Mouse (Mus musculus) liver, embryonic 15.5 days (tissue): ENCODE results near the gene Ccdc148. TPM values are rescaled to one million over a fixed set of nuclear protein-coding genes. Genes with fewer than 3 reads are reported as not detected.

Experiments used
- ATAC-seq: fragments of 200-750 bp; cut with Nextera tagmentation; 2 replicates; pipeline ENCODE4 v1.8.0; 2017; ENCODE audit warnings: moderate number of reproducible peaks, mild to moderate bottlenecking, moderate library complexity; ENCODE audit not compliant: insufficient read depth
- H3K27ac ChIP-seq: fragments of 300-500 bp; sonication (generic); replicated peaks from 2 replicates; pipeline ENCODE4 v1.5.1; 2015; ENCODE audit warnings: mild to moderate bottlenecking, inconsistent platforms
- H3K27me3 ChIP-seq: fragments of 300-500 bp; sonication (generic); 2 replicates; pipeline ENCODE4 v1.6.1; 2015; ENCODE audit warnings: mild to moderate bottlenecking, inconsistent platforms
- H3K36me3 ChIP-seq: fragments of 300-500 bp; sonication (generic); replicated peaks from 2 replicates; pipeline ENCODE4 v1.6.1; 2015; ENCODE audit warnings: moderate library complexity, mild to moderate bottlenecking, inconsistent platforms
- H3K4me1 ChIP-seq: fragments of 300-500 bp; sonication (generic); replicated peaks from 2 replicates; pipeline ENCODE4 v1.6.1; 2015; ENCODE audit warnings: inconsistent platforms
- H3K4me2 ChIP-seq: fragments of 300-500 bp; sonication (generic); 2 replicates; pipeline ENCODE4 v1.6.1; 2015; ENCODE audit warnings: moderate library complexity, mild to moderate bottlenecking, inconsistent platforms
- H3K4me3 ChIP-seq: fragments of 300-500 bp; sonication (generic); replicated peaks from 2 replicates; pipeline ENCODE4 v1.5.1; 2015; ENCODE audit warnings: mild to moderate bottlenecking, inconsistent platforms
- H3K9ac ChIP-seq: fragments of 300-500 bp; sonication (generic); 2 replicates; pipeline ENCODE4 v1.6.1; 2015; ENCODE audit warnings: moderate library complexity, mild to moderate bottlenecking, inconsistent platforms
- H3K9me3 ChIP-seq: fragments of 300-500 bp; sonication (generic); replicated peaks from 2 replicates; pipeline ENCODE4 v1.6.1; 2016; ENCODE audit warnings: inconsistent platforms
- WGBS: fragments of 180-500 bp; shearing (Covaris S2); methylation state at CpG from one replicate; pipeline ENCODE4 v1.1.7; 2015; ENCODE audit warnings: mixed read lengths; ENCODE audit not compliant: insufficient replicate concordance; 5-methylcytosine and 5-hydroxymethylcytosine counted together
- polyA plus RNA-seq: library from polyadenylated mRNA; unstranded; fragments of >200 nt; fragmentation: Nextera tagmentation; extraction: Ambion mirVana; gene quantifications from 2 replicates; pipeline ENCODE4 v1.2.1, GENCODE M21; 2015

Ccdc148 gene
- polyA plus RNA-seq, 1 experiment from 2014 or later, result 0.38 TPM

DNA sequence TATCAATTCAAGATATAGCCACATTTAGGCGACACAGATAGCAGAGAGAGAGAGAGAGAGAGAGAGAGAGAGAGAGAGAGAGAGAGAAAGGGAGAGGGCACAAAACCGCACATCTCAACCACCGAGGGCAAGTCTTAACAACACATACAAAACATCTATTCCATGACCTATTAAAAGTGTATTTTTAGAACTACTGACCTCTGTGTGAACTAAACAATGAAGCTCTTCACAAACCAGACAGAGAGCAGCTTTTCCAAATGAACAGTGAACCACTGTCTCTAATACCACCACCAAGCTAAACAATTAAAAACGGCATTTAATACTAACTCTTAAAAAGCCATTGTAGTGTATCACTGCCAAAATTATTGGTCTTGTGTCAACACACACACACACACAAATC, 110.8 kb downstream of the Ccdc148 start:
- H3K4me3 ChIP-seq, result no peak overlapping the region
- no peaks in the 10 kb centered on the region for H3K36me3 ChIP-seq
- no peak overlapping the region for H3K9ac ChIP-seq
- H3K4me2 ChIP-seq, result no peak overlapping the region
- no peaks in the 10 kb centered on the region for H3K27me3 ChIP-seq
- no peak for ATAC-seq
- no peaks in the 10 kb centered on the region for H3K4me1 ChIP-seq
- 66% methylated on average over 4 of the region's 4 CpGs for WGBS
- H3K27ac ChIP-seq, result no peak overlapping the region
- no peaks in the 10 kb centered on the region for H3K9me3 ChIP-seq

DNA sequence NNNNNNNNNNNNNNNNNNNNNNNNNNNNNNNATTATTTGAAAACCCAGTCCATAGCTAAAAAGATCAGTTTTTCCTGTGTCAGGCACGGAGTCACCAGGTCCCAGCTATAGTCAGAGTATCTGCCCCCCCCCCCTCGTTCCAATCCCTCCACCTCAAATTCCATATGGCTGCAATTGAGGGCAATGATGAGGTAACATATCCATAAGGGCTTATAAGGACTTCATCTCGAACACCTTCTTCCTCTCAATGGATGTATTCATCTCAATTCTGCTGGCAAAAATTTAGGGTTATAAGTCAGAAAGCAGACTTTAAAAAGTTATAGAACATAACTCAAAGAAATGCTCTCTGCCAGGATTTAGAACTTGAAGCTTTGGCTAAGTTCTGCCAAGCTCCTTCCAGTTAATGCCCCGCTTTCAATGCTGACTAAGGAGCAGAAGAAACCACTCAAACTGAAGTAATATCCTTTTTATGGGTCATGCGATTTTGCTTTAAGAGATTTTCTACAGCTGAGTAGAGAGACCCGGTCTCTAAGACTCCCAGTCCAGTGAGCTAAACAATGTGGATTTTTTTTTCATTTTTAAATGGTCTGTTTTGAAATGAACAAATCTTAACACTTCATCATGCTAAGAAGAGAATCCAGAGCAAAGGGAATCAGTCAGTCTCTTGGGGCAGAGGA, 111.6 kb downstream of the Ccdc148 start:
- Histone ChIP-seq H3K36me3 (no peaks in the 10 kb centered on the region), H3K4me2 (no peak overlapping the region), H3K4me3 (no peak overlapping the region), H3K9me3 (no peaks in the 10 kb centered on the region), H3K27me3 (no peaks in the 10 kb centered on the region), H3K4me1 (no peaks in the 10 kb centered on the region), H3K27ac (no peak overlapping the region), H3K9ac (no peak overlapping the region)
- 49% methylated on average over 6 of the region's 6 CpGs for WGBS
- ATAC-seq, result no peak

DNA sequence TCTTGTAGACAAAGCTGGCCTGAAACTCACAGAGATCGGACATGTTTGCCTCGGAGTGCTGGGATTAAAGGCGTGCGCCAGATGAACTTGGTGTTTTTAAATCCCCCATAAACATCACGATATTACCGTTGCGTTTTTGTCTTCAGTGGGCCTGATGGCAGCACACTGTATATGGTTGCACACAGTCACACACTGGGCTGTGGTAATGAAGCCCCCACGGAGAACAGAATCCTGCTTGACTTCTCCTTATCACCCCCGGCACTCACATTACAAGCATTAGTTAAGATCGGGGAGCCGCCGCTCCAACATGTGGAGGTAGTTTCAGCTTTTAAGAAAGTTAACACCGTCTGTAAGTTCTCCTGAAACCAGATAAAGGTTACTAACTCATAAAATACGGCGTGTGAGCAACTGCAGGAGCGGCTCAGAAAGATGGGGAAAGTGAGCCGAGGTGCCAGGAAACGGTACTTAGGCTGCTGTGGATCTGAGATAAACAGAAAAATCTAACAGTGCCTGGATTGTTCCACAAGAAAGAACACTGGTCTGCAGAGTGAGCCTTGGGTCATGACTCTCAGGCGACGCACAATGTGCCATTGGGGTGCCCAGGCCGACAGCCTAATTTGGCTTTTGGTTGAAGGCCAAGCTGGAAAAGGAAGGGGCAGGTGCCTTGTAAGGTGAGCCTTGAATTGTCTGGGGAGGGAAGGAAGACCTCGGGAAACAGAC, 117.0 kb downstream of the Ccdc148 start:
- no peak overlapping the region for H3K9ac ChIP-seq
- no peak overlapping the region for H3K4me3 ChIP-seq
- H3K4me1 ChIP-seq, result no peaks in the 10 kb centered on the region
- H3K36me3 ChIP-seq, result no peaks in the 10 kb centered on the region
- 50% methylated on average over 22 of the region's 22 CpGs for WGBS
- no peak for ATAC-seq
- no peaks in the 10 kb centered on the region for H3K27me3 ChIP-seq
- no peak overlapping the region for H3K4me2 ChIP-seq
- H3K9me3 ChIP-seq, result no peaks in the 10 kb centered on the region
- H3K27ac ChIP-seq, result no peak overlapping the region

DNA sequence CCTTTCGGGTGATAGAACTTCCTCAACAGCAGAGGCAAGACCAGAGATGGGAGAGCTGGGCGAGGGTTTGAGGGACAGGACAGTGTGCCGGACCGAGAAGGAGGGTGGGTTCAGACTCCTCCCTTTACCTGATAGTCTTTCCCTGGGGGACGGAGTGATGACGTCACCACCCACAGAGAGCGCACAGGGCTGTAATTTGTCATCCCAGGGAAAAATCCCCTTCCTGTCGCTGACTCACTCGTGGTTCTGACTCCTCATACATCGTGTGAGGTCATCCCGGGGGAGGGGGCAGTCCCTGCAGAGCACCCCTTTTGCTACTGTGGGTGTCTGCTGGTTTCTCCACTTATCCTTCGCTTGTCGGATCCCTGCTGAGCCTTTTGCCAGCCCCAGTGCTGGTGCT, 117.9 kb downstream of the Ccdc148 start:
- H3K36me3 ChIP-seq, result no peaks in the 10 kb centered on the region
- H3K27me3 ChIP-seq, result no peaks in the 10 kb centered on the region
- H3K27ac ChIP-seq, result no peak overlapping the region
- no peak overlapping the region for H3K4me2 ChIP-seq
- WGBS, result 40% methylated on average over 13 of the region's 13 CpGs
- ATAC-seq, result no peak
- no peaks in the 10 kb centered on the region for H3K4me1 ChIP-seq
- H3K9ac ChIP-seq, result no peak overlapping the region
- no peak overlapping the region for H3K4me3 ChIP-seq
- H3K9me3 ChIP-seq, result no peaks in the 10 kb centered on the region

DNA sequence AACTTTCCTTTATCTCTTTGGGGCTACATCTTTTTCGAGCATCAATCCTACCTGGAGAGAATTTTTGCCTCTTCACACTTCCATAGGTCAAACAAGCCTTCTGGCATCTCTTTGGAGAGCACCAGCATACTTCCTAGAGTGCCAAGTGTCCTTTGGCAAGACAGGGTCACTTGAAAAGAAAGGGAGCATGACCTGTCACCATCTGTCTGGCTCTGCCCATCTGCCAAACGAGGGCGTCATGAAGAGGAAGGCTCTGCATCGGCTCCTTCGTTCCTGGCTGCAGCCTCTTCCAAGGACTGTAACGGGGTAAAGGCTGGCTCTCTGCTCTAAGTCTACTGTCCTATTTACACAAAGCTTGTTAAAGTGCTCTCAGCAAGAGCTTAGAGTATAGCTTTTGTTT, 124.0 kb downstream of the Ccdc148 start:
- 55% methylated on average over 6 of the region's 6 CpGs for WGBS
- Histone ChIP-seq H3K27me3 (no peaks in the 10 kb centered on the region), H3K9me3 (no peaks in the 10 kb centered on the region), H3K4me1 (no peaks in the 10 kb centered on the region), H3K9ac (no peak overlapping the region), H3K36me3 (no peaks in the 10 kb centered on the region), H3K4me3 (no peak overlapping the region), H3K27ac (no peak overlapping the region), H3K4me2 (no peak overlapping the region)
- no peak for ATAC-seq

DNA sequence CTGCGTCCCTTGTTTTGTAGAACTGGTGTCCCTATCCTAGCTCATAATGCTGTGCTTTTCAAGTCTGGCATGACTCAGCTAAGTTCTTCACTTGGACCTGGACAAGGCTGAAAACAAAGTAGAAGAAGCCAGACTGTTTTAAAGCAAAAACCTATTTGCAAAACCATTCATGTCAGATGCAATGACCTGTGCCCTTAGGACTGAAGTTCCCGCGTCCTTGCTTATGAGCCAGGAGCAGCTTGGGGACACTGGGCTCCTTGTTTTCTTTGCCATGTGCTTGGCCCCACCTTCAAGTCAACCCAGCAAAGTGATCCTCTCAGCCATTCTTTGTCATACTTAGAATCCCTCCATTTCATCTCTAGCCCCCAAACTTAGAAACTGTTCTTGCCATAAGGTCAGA, 125.3 kb downstream of the Ccdc148 start:
- no peaks in the 10 kb centered on the region for H3K27me3 ChIP-seq
- no peak for ATAC-seq
- H3K27ac ChIP-seq, result no peak overlapping the region
- no peaks in the 10 kb centered on the region for H3K9me3 ChIP-seq
- WGBS, result 83% methylated on average over 3 of the region's 3 CpGs
- H3K4me3 ChIP-seq, result no peak overlapping the region
- H3K4me2 ChIP-seq, result no peak overlapping the region
- no peaks in the 10 kb centered on the region for H3K4me1 ChIP-seq
- no peak overlapping the region for H3K9ac ChIP-seq
- H3K36me3 ChIP-seq, result no peaks in the 10 kb centered on the region

DNA sequence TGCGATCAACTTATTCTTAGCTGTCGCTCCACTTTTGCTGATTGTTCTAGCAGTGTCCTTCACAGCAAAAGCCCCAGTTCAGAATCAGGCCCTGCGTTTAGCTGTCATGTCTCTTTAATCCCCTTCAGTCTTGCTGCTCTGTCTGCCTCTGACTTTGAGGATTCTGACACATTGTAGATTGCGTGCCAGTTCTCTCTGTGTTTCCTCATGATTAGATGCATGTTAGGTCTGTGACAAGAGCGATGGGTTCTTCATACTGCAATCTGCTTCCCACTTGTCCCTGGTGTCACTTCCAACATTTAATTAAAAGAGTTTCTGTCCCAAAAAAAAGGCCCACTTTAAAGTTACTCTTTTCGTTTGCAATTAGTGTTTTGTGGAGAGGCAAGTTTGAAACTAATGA, 126.2 kb downstream of the Ccdc148 start:
- Histone ChIP-seq H3K4me2 (no peak overlapping the region), H3K9ac (no peak overlapping the region), H3K27ac (no peak overlapping the region), H3K27me3 (no peaks in the 10 kb centered on the region), H3K36me3 (no peaks in the 10 kb centered on the region), H3K4me3 (no peak overlapping the region), H3K9me3 (no peaks in the 10 kb centered on the region), H3K4me1 (no peaks in the 10 kb centered on the region)
- no peak for ATAC-seq
- 65% methylated on average over 6 of the region's 6 CpGs for WGBS

DNA sequence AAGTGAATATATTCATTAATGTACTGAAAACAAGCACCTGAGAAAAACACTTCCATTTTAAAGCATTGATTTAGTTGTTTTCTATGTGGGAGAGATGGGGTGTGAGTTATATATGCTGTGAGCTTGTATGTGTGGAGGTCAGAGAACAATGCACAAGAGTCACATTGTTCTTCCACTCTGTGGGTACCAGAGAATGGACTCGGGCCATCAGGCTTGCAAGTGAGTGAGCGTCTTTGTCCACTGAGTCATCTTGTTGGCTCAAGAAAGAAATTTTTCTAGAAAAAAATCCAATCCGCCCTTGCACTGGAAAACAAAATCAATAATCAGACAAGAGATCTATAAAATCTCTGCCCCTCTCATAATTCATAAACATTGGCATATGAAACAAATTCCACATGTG, 135.9 kb downstream of the Ccdc148 start:
- H3K4me2 ChIP-seq, result no peak overlapping the region
- no peaks in the 10 kb centered on the region for H3K36me3 ChIP-seq
- H3K27me3 ChIP-seq, result no peaks in the 10 kb centered on the region
- WGBS, result 62% methylated on average over 3 of the region's 3 CpGs
- ATAC-seq, result no peak
- H3K4me3 ChIP-seq, result no peak overlapping the region
- H3K9me3 ChIP-seq, result no peaks in the 10 kb centered on the region
- no peak overlapping the region for H3K27ac ChIP-seq
- no peak overlapping the region for H3K9ac ChIP-seq
- H3K4me1 ChIP-seq, result no peaks in the 10 kb centered on the region

DNA sequence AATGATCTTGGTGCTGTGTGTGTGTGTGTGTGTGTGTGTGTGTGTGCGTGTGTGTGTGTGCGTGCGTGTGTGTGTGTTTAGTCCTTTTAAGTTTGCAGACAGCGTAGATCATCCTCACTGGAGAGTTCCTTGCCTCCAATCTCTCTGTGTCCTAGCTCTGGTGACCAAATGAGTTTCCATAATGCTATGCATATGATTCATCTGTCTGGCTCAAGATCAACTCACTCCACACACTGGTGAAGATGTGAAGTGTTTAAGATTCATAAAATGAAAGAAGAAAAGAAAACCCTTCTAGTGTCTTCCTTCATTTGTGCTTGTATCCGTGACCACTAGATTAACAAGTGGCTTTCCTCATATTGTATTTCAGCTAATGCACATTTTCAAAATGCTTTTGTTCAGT, 153.1 kb downstream of the Ccdc148 start:
- Histone ChIP-seq H3K9ac (no peak overlapping the region), H3K9me3 (no peaks in the 10 kb centered on the region), H3K4me1 (no peaks in the 10 kb centered on the region), H3K4me2 (no peak overlapping the region), H3K4me3 (no peak overlapping the region), H3K27me3 (no peaks in the 10 kb centered on the region), H3K36me3 (no peaks in the 10 kb centered on the region), H3K27ac (no peak overlapping the region)
- ATAC-seq, result no peak
- 79% methylated on average over 5 of the region's 5 CpGs for WGBS

DNA sequence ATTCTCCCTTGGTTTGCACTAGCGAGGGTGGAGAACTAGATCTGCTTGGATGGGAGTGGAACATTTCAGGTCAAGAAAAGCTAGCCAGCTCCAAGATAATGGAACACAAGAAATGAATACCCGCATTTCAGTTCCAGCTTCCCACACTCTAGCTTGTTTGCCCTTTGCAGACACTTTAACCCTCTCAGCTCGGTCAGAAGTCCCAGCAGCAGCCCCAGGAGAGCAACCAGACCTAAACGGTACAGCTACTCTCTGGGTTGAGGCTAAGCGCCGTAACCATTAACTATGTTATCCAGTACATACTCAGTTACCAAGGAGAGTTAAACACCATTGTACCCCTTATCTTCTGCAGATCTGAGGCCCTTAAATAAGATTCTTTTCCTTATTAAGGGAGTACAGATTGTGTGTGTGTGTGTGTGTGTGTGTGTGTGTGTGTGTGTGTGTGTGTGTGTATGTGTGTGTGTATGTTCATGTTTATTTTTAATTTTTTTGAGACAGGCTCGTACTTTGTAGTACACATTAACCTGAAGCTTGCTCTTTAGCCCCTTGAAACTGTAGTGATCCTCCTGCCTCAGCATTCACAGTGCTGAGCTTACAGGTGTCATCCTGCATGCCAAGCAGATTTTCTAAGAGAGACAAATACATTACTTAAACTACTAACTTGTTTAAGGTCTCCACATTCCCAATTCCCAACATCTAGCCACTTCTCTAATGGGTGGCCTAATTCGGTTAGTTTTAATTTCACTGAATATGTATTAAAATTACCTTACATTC, 153.7 kb downstream of the Ccdc148 start:
- H3K4me2 ChIP-seq, result no peak overlapping the region
- no peaks in the 10 kb centered on the region for H3K4me1 ChIP-seq
- H3K27ac ChIP-seq, result no peak overlapping the region
- 66% methylated on average over 8 of the region's 8 CpGs for WGBS
- no peak overlapping the region for H3K9ac ChIP-seq
- no peaks in the 10 kb centered on the region for H3K27me3 ChIP-seq
- no peak overlapping the region for H3K4me3 ChIP-seq
- no peak for ATAC-seq
- no peaks in the 10 kb centered on the region for H3K9me3 ChIP-seq
- no peaks in the 10 kb centered on the region for H3K36me3 ChIP-seq

DNA sequence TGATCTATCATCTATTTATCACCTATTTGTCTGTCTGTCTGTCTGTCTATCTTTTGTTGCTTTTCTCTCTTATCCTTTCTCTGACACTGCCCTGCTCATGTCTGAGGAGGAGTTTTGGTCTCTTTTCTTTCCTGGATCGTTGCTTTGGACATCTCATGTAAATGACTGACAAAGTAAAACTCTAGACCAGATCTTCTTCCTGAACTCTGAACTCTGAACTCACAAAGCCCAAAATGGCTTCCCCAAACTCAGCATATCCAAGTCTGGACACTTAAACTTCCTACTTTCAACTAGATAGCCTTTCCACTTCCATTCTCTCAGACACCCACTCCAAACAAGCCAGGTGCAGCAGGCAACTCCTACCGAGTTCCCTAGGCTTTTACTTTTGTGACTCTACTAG, 163.3 kb downstream of the Ccdc148 start:
- Histone ChIP-seq H3K9ac (no peak overlapping the region), H3K4me3 (no peak overlapping the region), H3K27ac (no peak overlapping the region), H3K4me2 (no peak overlapping the region), H3K36me3 (no peaks in the 10 kb centered on the region), H3K4me1 (no peaks in the 10 kb centered on the region), H3K9me3 (no peaks in the 10 kb centered on the region), H3K27me3 (no peaks in the 10 kb centered on the region)
- 46% methylated on average over 2 of the region's 2 CpGs for WGBS
- ATAC-seq, result no peak
